Mouse (Mus musculus): ENCODE measurements around the gene Cabp2.

DNA sequence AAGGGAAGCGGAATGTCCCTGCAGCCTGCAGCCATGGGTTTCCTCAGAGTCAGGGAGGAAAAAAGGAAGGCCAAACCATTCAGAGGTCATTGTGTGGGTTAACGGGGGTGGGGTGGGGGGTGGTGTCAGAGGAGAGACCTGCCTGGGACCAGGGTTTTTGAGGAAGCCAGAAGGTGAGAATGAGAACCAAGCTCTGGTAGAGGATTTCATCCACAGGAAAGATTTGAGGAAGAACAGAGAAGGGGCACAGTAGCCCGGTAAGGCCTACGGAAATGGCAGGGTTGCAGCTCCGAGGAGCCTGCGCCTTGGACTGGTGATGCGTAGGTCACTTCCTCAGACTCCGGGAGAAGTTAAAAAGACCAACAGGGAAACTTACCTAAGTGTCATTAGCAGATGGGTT, 10.6 kb upstream of the Cabp2 start:
- TF ChIP-seq CTCF (IDR thresholded peaks at IDR 0.05; ENCODE audit: low read depth, low read length) (no peak), POLR2A (IDR thresholded peaks at IDR 0.05; ENCODE audit: insufficient read depth, low read length) (no peak), EP300 (IDR thresholded peaks at IDR 0.05; ENCODE audit: insufficient read depth, low read depth, low read length) (no peak)
